ENCODE assay signal across 9 mouse cellular contexts in genomic region chr10:120801127-120801526, GRCm38 (mm10).
DNase-seq lines count a peak whose midpoint lies in the region; ATAC-seq and TF ChIP-seq lines count a peak whose summit lies in the region.
"Had no signal": no experiment of that assay in that cellular context is flagged by ENCODE, and none has a peak within 500 bp of the region (broad histone marks: within the 10 kb centered on the region; RNA-seq: fewer than 3 reads in every experiment).

No protein-coding gene starts in this region.

- no peaks in the 10 kb centered on the region for H3K9me3 ChIP-seq in heart, embryonic 13.5 days
- no peaks in the 10 kb centered on the region for H3K9me3 ChIP-seq in midbrain, embryonic 13.5 days
- no peaks in the 10 kb centered on the region for H3K9me3 ChIP-seq in midbrain, embryonic 10.5 days (replicated peaks)
- no peaks in the 10 kb centered on the region for H3K9me3 ChIP-seq in limb, embryonic 14.5 days (ENCODE audit: control insufficient read depth, low read length)

- no peak for TF ChIP-seq CTCF in layer of hippocampus, adult 2 months (conservative IDR thresholded peaks at IDR 0.05)

- peaks cover 45% of the 10 kb centered on the region for H3K4me1 ChIP-seq in heart, embryonic 13.5 days
- H3K4me1 ChIP-seq in midbrain, embryonic 13.5 days (replicated peaks) = peaks cover 10% of the 10 kb centered on the region
- H3K4me1 ChIP-seq in midbrain, embryonic 10.5 days = peaks cover 12% of the 10 kb centered on the region
- peaks cover 16% of the 10 kb centered on the region for H3K4me1 ChIP-seq in limb, embryonic 14.5 days (ENCODE audit: control insufficient read depth, insufficient read depth, low read length)

- WGBS in heart, embryonic 13.5 days = 13% methylated on average over 6 of the region's 6 CpGs
- 40% methylated on average over 6 of the region's 6 CpGs for WGBS in midbrain, embryonic 13.5 days
- WGBS in midbrain, embryonic 10.5 days = 54% methylated on average over 6 of the region's 6 CpGs
- WGBS in limb, embryonic 14.5 days = 8% methylated on average over 6 of the region's 6 CpGs

- peak overlapping the region; percentile 30 for H3K4me3 ChIP-seq in heart, embryonic 13.5 days
- H3K4me3 ChIP-seq in midbrain, embryonic 13.5 days (replicated peaks) = no peak overlapping the region
- no peak overlapping the region for H3K4me3 ChIP-seq in midbrain, embryonic 10.5 days
- no peak overlapping the region for H3K4me3 ChIP-seq in limb, embryonic 14.5 days (replicated peaks; ENCODE audit: low read length)
- H3K4me3 ChIP-seq in layer of hippocampus, adult 2 months = no peak overlapping the region; the same call in 1 of the 2 replicates
- H3K4me3 ChIP-seq: gastrocnemius, adult 2 months had no signal

- TF ChIP-seq POLR2A in limb, embryonic 14.5 days (IDR thresholded peaks at IDR 0.05; ENCODE audit: borderline replicate concordance, extremely low read depth, insufficient read depth, insufficient read length) = no peak

- intact Hi-C loops in heart, postnatal 10 days (cut with DNase I) = loop anchor here (5.0 kb wide), 1 partner anchor 61 kb away; no protein-coding TSS in a partner anchor

- DNase-seq in heart, postnatal 10 days = no peak
- DNase-seq in midbrain, embryonic 10.5 days (ENCODE audit: low spot score) = no peak
- no peak for DNase-seq in limb, embryonic 14.5 days (ENCODE audit: low spot score)
- peak; percentile 28 for DNase-seq in yolk sac, embryonic 10.5 days (ENCODE audit: low spot score)
- DNase-seq in layer of hippocampus, adult 2 months (ENCODE audit: low spot score in 2 of 2) = no peak
- no peak for DNase-seq in spleen, adult 18-20 months
- DNase-seq: gastrocnemius, adult 2 months had no signal

- peaks cover 22% of the 10 kb centered on the region for H3K36me3 ChIP-seq in heart, embryonic 13.5 days
- H3K36me3 ChIP-seq in midbrain, embryonic 13.5 days = no peaks in the 10 kb centered on the region
- no peaks in the 10 kb centered on the region for H3K36me3 ChIP-seq in midbrain, embryonic 10.5 days
- no peaks in the 10 kb centered on the region for H3K36me3 ChIP-seq in limb, embryonic 14.5 days (ENCODE audit: control insufficient read depth, insufficient read depth, low read length)

- H3K27me3 ChIP-seq in heart, embryonic 13.5 days (replicated peaks) = no peaks in the 10 kb centered on the region
- no peaks in the 10 kb centered on the region for H3K27me3 ChIP-seq in midbrain, embryonic 13.5 days
- no peaks in the 10 kb centered on the region for H3K27me3 ChIP-seq in midbrain, embryonic 10.5 days (ENCODE audit: low read depth, poor library complexity, severe bottlenecking)
- H3K27me3 ChIP-seq in limb, embryonic 14.5 days (ENCODE audit: control insufficient read depth, insufficient read depth, low read length) = no peaks in the 10 kb centered on the region

- H3K27ac ChIP-seq in heart, embryonic 13.5 days (replicated peaks) = peak overlapping the region; percentile 81
- no peak overlapping the region for H3K27ac ChIP-seq in midbrain, embryonic 13.5 days
- H3K27ac ChIP-seq in midbrain, embryonic 10.5 days (replicated peaks) = no peak overlapping the region
- H3K27ac ChIP-seq in limb, embryonic 14.5 days (replicated peaks; ENCODE audit: low read depth, low read length) = no peak overlapping the region; the same call in 1 of the 2 replicates
- no peak overlapping the region for H3K27ac ChIP-seq in layer of hippocampus, adult 2 months

- H3K4me2 ChIP-seq in heart, embryonic 13.5 days = peak overlapping the region; percentile 66
- H3K4me2 ChIP-seq in midbrain, embryonic 13.5 days (replicated peaks) = 0 out of 2 replicates have a peak overlapping the region, but pooled peaks have one; percentile 10
- H3K4me2 ChIP-seq in limb, embryonic 14.5 days (replicated peaks; ENCODE audit: low read depth, low read length, severe bottlenecking) = peak overlapping the region; percentile 32

- peak overlapping the region; percentile 66; the same call in 1 of the 2 replicates for H3K9ac ChIP-seq in heart, embryonic 13.5 days
- H3K9ac ChIP-seq in midbrain, embryonic 13.5 days (replicated peaks) = no peak overlapping the region
- no peak overlapping the region for H3K9ac ChIP-seq in limb, embryonic 14.5 days (ENCODE audit: low read depth, low read length, severe bottlenecking)

- ATAC-seq in heart, embryonic 13.5 days (ENCODE audit: extremely low read depth, insufficient number of reproducible peaks, low FRiP score, low TSS enrichment) = no peak
- ATAC-seq in midbrain, embryonic 13.5 days = no peak
- no peak for ATAC-seq in limb, embryonic 14.5 days (ENCODE audit: low FRiP score, low read depth)

Comparison
In these comparisons a context has a peak if more than half of its experiments do, and no peak if none do; other contexts are left out.
1. H3K4me2 ChIP-seq: peak in every context shown above with its lines; median percentile 66 in heart, embryonic 13.5 days; 32 in limb, embryonic 14.5 days; 10 in midbrain, embryonic 13.5 days.